Mouse (Mus musculus) midbrain, embryonic 10.5 days (tissue): ENCODE measurements at regions not wholly inside any gene's neighbourhood (a gene's known extent, or its start where the extent isn't known, plus 50 kb on each side); places are given as distances from the start of the nearest gene placed in this dataset.

Experiments
- DNase-seq: peaks from one replicate; pipeline ENCODE4 v3.0.0-alpha.2; 2017; ENCODE audit warnings: low spot score
- H3K27ac ChIP-seq: fragments of 300-500 bp; sonication (generic); replicated peaks from 2 replicates; pipeline ENCODE4 v1.5.1; 2016; ENCODE audit warnings: mild to moderate bottlenecking
- H3K27me3 ChIP-seq: fragments of 300-500 bp; sonication (generic); 2 replicates; pipeline ENCODE4 v1.6.1; 2016; ENCODE audit warnings: low read depth, mild to moderate bottlenecking; ENCODE audit not compliant: poor library complexity, severe bottlenecking
- H3K36me3 ChIP-seq: fragments of 300-500 bp; sonication (generic); 2 replicates; pipeline ENCODE4 v1.6.1; 2016; ENCODE audit warnings: mild to moderate bottlenecking, moderate library complexity
- H3K4me1 ChIP-seq: fragments of 300-500 bp; sonication (generic); 2 replicates; pipeline ENCODE4 v1.6.1; 2016
- H3K4me3 ChIP-seq: fragments of 300-500 bp; sonication (generic); 2 replicates; pipeline ENCODE4 v1.5.1; 2016; ENCODE audit warnings: mild to moderate bottlenecking, moderate library complexity
- H3K9me3 ChIP-seq: fragments of 300-500 bp; sonication (generic); replicated peaks from 2 replicates; pipeline ENCODE4 v1.6.1; 2016; ENCODE audit warnings: mild to moderate bottlenecking
- WGBS: fragments of 180-500 bp; shearing (Covaris S2); methylation state at CpG from one replicate; pipeline ENCODE4 v1.1.7; 2016; 5-methylcytosine and 5-hydroxymethylcytosine counted together

GRCm38 (mm10) chr11:56957824-56958223 is 53.4 kb upstream of the Gria1 start:
- no peak overlapping the region for H3K27ac ChIP-seq
- DNase-seq: no peak
- H3K4me1 ChIP-seq: no peaks in the 10 kb centered on the region
- no peak overlapping the region for H3K4me3 ChIP-seq
- no peaks in the 10 kb centered on the region for H3K27me3 ChIP-seq
- 91% methylated on average over 2 of the region's 2 CpGs for WGBS
- H3K36me3 ChIP-seq: no peaks in the 10 kb centered on the region
- no peaks in the 10 kb centered on the region for H3K9me3 ChIP-seq
